1 mouse cellular context compared by ENCODE assay signal in the genomic region with DNA sequence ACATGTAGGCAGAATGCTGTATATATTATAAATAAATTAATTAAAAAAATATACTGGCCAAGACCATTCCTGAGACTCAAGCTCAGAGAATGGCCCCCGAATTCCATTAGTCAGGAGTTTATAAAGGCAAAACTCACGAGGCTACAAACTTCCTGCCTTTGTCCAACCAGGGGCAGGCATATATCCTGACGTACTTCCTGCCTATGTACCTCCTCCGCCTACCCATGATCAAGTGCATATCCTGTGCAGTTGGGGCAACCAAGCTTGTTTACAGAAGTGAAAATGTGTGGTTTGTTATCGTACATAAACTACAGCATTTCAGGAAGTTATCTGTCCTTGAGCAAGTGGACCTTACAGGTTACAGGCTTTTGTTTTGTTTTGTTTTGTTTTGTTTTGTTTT.
TF ChIP-seq lines count a peak whose summit lies in the region.

No protein-coding gene starts in this region.

TF ChIP-seq in CH12.LX, 34 proteins besides CTCF, POLR2A, EP300 and RAD21 (continued from another document):
- TF ChIP-seq KAT2A (IDR thresholded peaks at IDR 0.05; ENCODE audit: insufficient replicate concordance, low read length) (peak; percentile 79; the same call in 1 of the 2 replicates), BHLHE40 (IDR thresholded peaks at IDR 0.05; ENCODE audit: low read depth, low read length) (peak; percentile 25; the same call in 1 of the 2 replicates), ZMIZ1 (IDR thresholded peaks at IDR 0.05; ENCODE audit: low read depth, low read length) (peak; percentile 69; the same call in 1 of the 2 replicates), SIN3A (IDR thresholded peaks at IDR 0.05; ENCODE audit: low read length) (peak; percentile 70), ELF1 (IDR thresholded peaks at IDR 0.05; ENCODE audit: low read depth, low read length) (peak; percentile 82), CHD2 (IDR thresholded peaks at IDR 0.05; ENCODE audit: low read length) (0 out of 2 replicates have a peak, but pooled peaks have one; percentile 28), MAFK (IDR thresholded peaks at IDR 0.05; ENCODE audit: insufficient replicate concordance, low read length) (0 out of 2 replicates have a peak, but pooled peaks have one; percentile 5), MAZ (IDR thresholded peaks at IDR 0.05; ENCODE audit: low read depth, low read length) (no peak), MYC (IDR thresholded peaks at IDR 0.05; ENCODE audit: low read depth, low read length) (peak; percentile 99), JUND (conservative IDR thresholded peaks at IDR 0.05; ENCODE audit: low read depth, low read length) (0 out of 2 replicates have a peak, but pooled peaks have one; percentile 20), ZKSCAN1 (IDR thresholded peaks at IDR 0.05; ENCODE audit: borderline replicate concordance, low read depth, low read length) (no peak), E2F4 (IDR thresholded peaks at IDR 0.05; ENCODE audit: insufficient replicate concordance, low read depth, low read length) (no peak), SMC3 (IDR thresholded peaks at IDR 0.05; ENCODE audit: low read depth, low read length) (no peak), IRF4 (IDR thresholded peaks at IDR 0.05; ENCODE audit: low read depth, low read length) (peak; percentile 76), CHD1 (IDR thresholded peaks at IDR 0.05; ENCODE audit: low read depth, low read length) (no peak), RCOR1 (conservative IDR thresholded peaks at IDR 0.05; ENCODE audit: low read depth, low read length) (no peak), USF2 (conservative IDR thresholded peaks at IDR 0.05; ENCODE audit: low read depth, low read length) (no peak), TBP (conservative IDR thresholded peaks at IDR 0.05; ENCODE audit: low read depth, low read length) (peak; percentile 97), ZC3H11A (IDR thresholded peaks at IDR 0.05; ENCODE audit: low read depth, low read length) (no peak)
